Mouse (Mus musculus): ENCODE measurements around the gene Camsap1. TPM values are rescaled to one million over a fixed set of nuclear protein-coding genes. Genes with fewer than 3 reads are reported as not detected.

The Camsap1 gene
- polyA plus RNA-seq, 1 experiment from 2014 or later = 30.9 TPM

DNA sequence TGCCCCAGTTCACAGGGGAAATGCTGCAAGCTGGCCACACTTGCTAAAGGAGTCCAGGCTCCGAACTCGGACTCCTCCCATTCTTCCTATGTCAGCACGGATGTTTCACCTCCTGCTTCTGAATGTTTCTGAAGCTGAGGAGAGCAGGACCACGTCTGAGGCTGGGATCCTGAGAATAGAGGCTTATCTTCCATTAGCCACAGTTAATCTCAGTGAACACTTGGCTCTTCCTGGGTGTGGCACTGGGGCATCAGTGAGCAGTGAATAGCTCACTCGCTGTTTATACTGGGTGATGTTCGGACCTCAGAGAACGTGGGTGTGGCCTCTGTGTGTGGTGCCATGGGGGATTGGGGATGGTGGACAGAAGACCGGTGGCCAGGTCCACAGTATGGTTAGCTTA lies 95.9 kb downstream of the Camsap1 start:
- H3K9me3 ChIP-seq (replicated peaks; ENCODE audit: control insufficient read depth, low read length) = no peaks in the 10 kb centered on the region
- 70% methylated on average over 8 of the region's 8 CpGs for WGBS
- no peak for ATAC-seq
- no peak overlapping the region for H3K4me2 ChIP-seq (ENCODE audit: low read length)
- no peaks in the 10 kb centered on the region for H3K4me1 ChIP-seq (ENCODE audit: control insufficient read depth, insufficient read depth, low read length)
- no peak overlapping the region for H3K9ac ChIP-seq (ENCODE audit: low read length)
- DNase-seq (ENCODE audit: low spot score) = no peak
- no peak overlapping the region for H3K27ac ChIP-seq (ENCODE audit: low read depth, low read length)
- H3K27me3 ChIP-seq (replicated peaks; ENCODE audit: control insufficient read depth, insufficient read depth, low read length) = no peaks in the 10 kb centered on the region
- H3K36me3 ChIP-seq (ENCODE audit: control insufficient read depth, insufficient read depth, low read length) = no peaks in the 10 kb centered on the region
- no peak overlapping the region for H3K4me3 ChIP-seq (ENCODE audit: low read depth, low read length)

- no peak for ATAC-seq
Observed at GRCm38 (mm10) chr2:25884756-25885155, 98.3 kb downstream of the Camsap1 start.

GRCm38 (mm10) chr2:25882276-25882675 lies 100.8 kb downstream of the Camsap1 start:
- Histone ChIP-seq H3K27ac (ENCODE audit: low read depth, low read length) (no peak overlapping the region), H3K27me3 (replicated peaks; ENCODE audit: control insufficient read depth, insufficient read depth, low read length) (peaks cover 4% of the 10 kb centered on the region; the same call in 1 of the 2 replicates), H3K4me1 (ENCODE audit: control insufficient read depth, insufficient read depth, low read length) (peaks cover 2% of the 10 kb centered on the region; the same call in 1 of the 2 replicates), H3K36me3 (ENCODE audit: control insufficient read depth, insufficient read depth, low read length) (no peaks in the 10 kb centered on the region), H3K4me2 (ENCODE audit: low read length) (no peak overlapping the region), H3K9ac (ENCODE audit: low read length) (no peak overlapping the region), H3K9me3 (replicated peaks; ENCODE audit: control insufficient read depth, low read length) (no peaks in the 10 kb centered on the region), H3K4me3 (ENCODE audit: low read depth, low read length) (no peak overlapping the region)
- WGBS = 69% methylated on average over 1 of the region's 1 CpGs
- DNase-seq (ENCODE audit: low spot score) (no peak), ATAC-seq (no peak)

More at GRCm38 (mm10) chr2:25884756-25885155, 98.3 kb downstream of the Camsap1 start:
- Histone ChIP-seq H3K4me3 (ENCODE audit: low read depth, low read length) (no peak overlapping the region), H3K4me1 (ENCODE audit: control insufficient read depth, insufficient read depth, low read length) (no peaks in the 10 kb centered on the region), H3K27ac (ENCODE audit: low read depth, low read length) (no peak overlapping the region), H3K4me2 (ENCODE audit: low read length) (no peak overlapping the region), H3K9ac (ENCODE audit: low read length) (no peak overlapping the region), H3K9me3 (replicated peaks; ENCODE audit: control insufficient read depth, low read length) (no peaks in the 10 kb centered on the region), H3K27me3 (replicated peaks; ENCODE audit: control insufficient read depth, insufficient read depth, low read length) (no peaks in the 10 kb centered on the region), H3K36me3 (ENCODE audit: control insufficient read depth, insufficient read depth, low read length) (no peaks in the 10 kb centered on the region)
- no peak for DNase-seq (ENCODE audit: low spot score)
- 82% methylated on average over 3 of the region's 3 CpGs for WGBS

DNA sequence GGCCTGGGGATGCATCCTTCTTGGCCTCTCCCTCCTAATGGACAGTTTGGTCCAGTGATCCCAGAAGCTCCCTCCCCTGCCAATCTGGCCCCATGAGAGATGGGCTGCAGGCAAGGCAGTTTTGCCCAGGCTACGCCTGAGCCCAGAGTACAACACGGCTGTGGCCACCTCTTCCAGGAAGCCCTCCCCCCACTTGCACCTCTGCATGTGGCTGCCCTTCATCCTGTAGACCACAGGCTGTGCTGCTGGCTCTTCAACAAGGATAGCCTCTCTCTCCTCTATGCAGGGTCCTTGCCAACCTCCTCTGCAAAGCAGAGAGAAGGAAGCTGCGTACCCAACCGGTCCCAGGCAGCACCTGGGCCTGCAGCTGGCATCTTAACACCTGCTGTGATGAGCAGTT lies 104.0 kb downstream of the Camsap1 start:
- no peak for ATAC-seq
- Histone ChIP-seq H3K27ac (ENCODE audit: low read depth, low read length) (no peak overlapping the region), H3K27me3 (replicated peaks; ENCODE audit: control insufficient read depth, insufficient read depth, low read length) (peaks cover 4% of the 10 kb centered on the region; the same call in 1 of the 2 replicates), H3K4me1 (ENCODE audit: control insufficient read depth, insufficient read depth, low read length) (peaks cover 2% of the 10 kb centered on the region; the same call in 1 of the 2 replicates), H3K9ac (ENCODE audit: low read length) (no peak overlapping the region), H3K4me3 (ENCODE audit: low read depth, low read length) (no peak overlapping the region), H3K36me3 (ENCODE audit: control insufficient read depth, insufficient read depth, low read length) (no peaks in the 10 kb centered on the region), H3K4me2 (ENCODE audit: low read length) (no peak overlapping the region), H3K9me3 (replicated peaks; ENCODE audit: control insufficient read depth, low read length) (no peaks in the 10 kb centered on the region)
- WGBS = 78% methylated on average over 4 of the region's 4 CpGs
- no peak for DNase-seq (ENCODE audit: low spot score)

DNA sequence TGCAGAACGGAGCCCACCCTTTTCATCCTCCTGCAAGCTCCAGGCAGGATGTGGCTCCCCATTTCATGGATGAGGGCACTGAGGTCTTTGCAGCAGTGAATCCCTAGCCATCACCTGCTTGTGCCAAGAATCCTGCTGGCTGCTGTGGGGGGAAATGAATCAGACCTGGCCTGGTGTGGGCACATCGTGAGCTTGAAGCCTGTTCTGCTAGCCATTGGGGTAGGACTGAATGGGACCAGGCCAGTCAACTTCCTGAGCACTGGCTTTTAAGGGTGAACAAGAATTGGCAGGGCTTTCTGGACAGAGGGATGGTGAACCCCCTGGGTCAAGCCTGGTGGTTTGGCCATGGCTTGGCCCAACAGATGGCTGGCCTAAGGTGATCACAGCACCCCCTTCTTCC lies 104.6 kb downstream of the Camsap1 start:
- no peaks in the 10 kb centered on the region for H3K36me3 ChIP-seq (ENCODE audit: control insufficient read depth, insufficient read depth, low read length)
- H3K9ac ChIP-seq (ENCODE audit: low read length) = peak overlapping the region; percentile 74; the same call in 1 of the 2 replicates
- DNase-seq (ENCODE audit: low spot score) (no peak), ATAC-seq (no peak)
- H3K27me3 ChIP-seq (replicated peaks; ENCODE audit: control insufficient read depth, insufficient read depth, low read length) = peaks cover 4% of the 10 kb centered on the region; the same call in 1 of the 2 replicates
- H3K4me2 ChIP-seq (ENCODE audit: low read length) = peak overlapping the region; percentile 70; the same call in 1 of the 2 replicates
- no peak overlapping the region for H3K27ac ChIP-seq (ENCODE audit: low read depth, low read length)
- H3K4me1 ChIP-seq (ENCODE audit: control insufficient read depth, insufficient read depth, low read length) = peaks cover 2% of the 10 kb centered on the region; the same call in 1 of the 2 replicates
- no peaks in the 10 kb centered on the region for H3K9me3 ChIP-seq (replicated peaks; ENCODE audit: control insufficient read depth, low read length)
- H3K4me3 ChIP-seq (ENCODE audit: low read depth, low read length) = 0 out of 2 replicates have a peak overlapping the region, but pooled peaks have one; percentile 46
- 70% methylated on average over 2 of the region's 2 CpGs for WGBS

- Histone ChIP-seq H3K27me3 (replicated peaks; ENCODE audit: control insufficient read depth, insufficient read depth, low read length) (peaks cover 4% of the 10 kb centered on the region; the same call in 1 of the 2 replicates), H3K4me2 (ENCODE audit: low read length) (peak overlapping the region; percentile 70), H3K4me3 (ENCODE audit: low read depth, low read length) (peak overlapping the region; percentile 46), H3K9me3 (replicated peaks; ENCODE audit: control insufficient read depth, low read length) (no peaks in the 10 kb centered on the region), H3K27ac (ENCODE audit: low read depth, low read length) (no peak overlapping the region), H3K4me1 (ENCODE audit: control insufficient read depth, insufficient read depth, low read length) (peaks cover 2% of the 10 kb centered on the region; the same call in 1 of the 2 replicates), H3K9ac (ENCODE audit: low read length) (peak overlapping the region; percentile 74), H3K36me3 (ENCODE audit: control insufficient read depth, insufficient read depth, low read length) (no peaks in the 10 kb centered on the region)
- WGBS = 2% methylated on average over 43 of the region's 49 CpGs
- peak; percentile 38 for DNase-seq (ENCODE audit: low spot score)
- peak; percentile 48 for ATAC-seq
Observed at GRCm38 (mm10) chr2:25877736-25878268, 105.3 kb downstream of the Camsap1 start.

DNA sequence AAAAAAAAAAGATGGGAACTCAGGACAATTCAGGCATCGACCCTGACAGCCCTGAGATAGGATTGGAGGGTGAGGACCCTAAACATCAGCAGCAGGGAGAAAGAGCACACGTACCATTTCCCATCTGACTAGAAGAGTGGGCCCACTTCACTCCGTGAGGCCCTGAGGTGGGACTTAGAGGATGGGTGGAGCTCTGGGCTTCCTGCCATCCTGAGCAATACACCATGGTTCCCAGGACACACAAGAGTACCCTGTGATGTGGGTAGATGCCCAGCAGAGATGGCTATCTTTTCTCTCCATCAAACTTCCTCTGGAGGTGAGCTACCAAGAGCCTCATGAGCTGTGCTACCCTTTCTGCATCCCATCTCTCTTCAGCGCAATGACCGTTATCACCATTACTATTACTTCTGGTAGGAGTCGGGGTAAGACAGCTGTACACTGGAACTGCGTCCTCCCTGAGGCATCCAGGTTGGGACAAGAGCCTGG lies 105.8 kb downstream of the Camsap1 start:
- Histone ChIP-seq H3K27ac (ENCODE audit: low read depth, low read length) (no peak overlapping the region), H3K4me1 (ENCODE audit: control insufficient read depth, insufficient read depth, low read length) (peaks cover 2% of the 10 kb centered on the region; the same call in 1 of the 2 replicates), H3K4me2 (ENCODE audit: low read length) (peak overlapping the region; percentile 70), H3K27me3 (replicated peaks; ENCODE audit: control insufficient read depth, insufficient read depth, low read length) (peaks cover 4% of the 10 kb centered on the region; the same call in 1 of the 2 replicates), H3K4me3 (ENCODE audit: low read depth, low read length) (peak overlapping the region; percentile 46), H3K9ac (ENCODE audit: low read length) (peak overlapping the region; percentile 74), H3K36me3 (ENCODE audit: control insufficient read depth, insufficient read depth, low read length) (no peaks in the 10 kb centered on the region), H3K9me3 (replicated peaks; ENCODE audit: control insufficient read depth, low read length) (no peaks in the 10 kb centered on the region)
- peak; percentile 0 for DNase-seq (ENCODE audit: low spot score)
- ATAC-seq = peak; percentile 7; the same call in 1 of the 2 replicates
- WGBS = 33% methylated on average over 7 of the region's 7 CpGs
